Mouse (Mus musculus) myocyte (in vitro differentiated cells): ENCODE data around the gene Htra3.

ENCODE experiments used
- CEBPB ChIP-seq: IDR thresholded peaks from 2 replicates; pipeline ENCODE4 v1.6.1; 2011; ENCODE audit warnings: mild to moderate bottlenecking, moderate library complexity; ENCODE audit not compliant: poor library complexity, insufficient read depth, severe bottlenecking
- E2F4 ChIP-seq: IDR thresholded peaks from one replicate; pipeline ENCODE4 v1.6.1; 2011; ENCODE audit warnings: mild to moderate bottlenecking, control low read depth, moderate library complexity; ENCODE audit not compliant: insufficient read depth
- MAX ChIP-seq: IDR thresholded peaks from one replicate; pipeline ENCODE4 v1.6.1; 2011; ENCODE audit warnings: low read depth, mild to moderate bottlenecking, control low read depth
- MYOD1 ChIP-seq, 3 experiments: IDR thresholded peaks; one replicate each; pipeline ENCODE4 v1.6.1; 2011; ENCODE audit warnings: control low read depth in 2 of 3, low read depth in 2 of 3, mild to moderate bottlenecking in 2 of 3, moderate library complexity in 1 of 3; ENCODE audit not compliant: insufficient read length in 2 of 3, control insufficient read depth in 1 of 3
- MYOG ChIP-seq, 3 experiments: IDR thresholded peaks; one replicate each; pipeline ENCODE4 v1.6.1; 2011; ENCODE audit warnings: control low read depth in 2 of 3, low read depth in 2 of 3, mild to moderate bottlenecking in 2 of 3; ENCODE audit not compliant: insufficient read length in 2 of 3, control insufficient read depth in 1 of 3, insufficient read depth in 1 of 3
- POLR2A ChIP-seq: IDR thresholded peaks from one replicate; pipeline ENCODE4 v1.6.1; 2011; ENCODE audit warnings: low read depth, mild to moderate bottlenecking, control low read depth, moderate library complexity; ENCODE audit not compliant: insufficient read length
- POLR2AphosphoS2 ChIP-seq: IDR thresholded peaks from one replicate; pipeline ENCODE4 v1.6.1; 2011; ENCODE audit warnings: low read depth, control low read depth; ENCODE audit not compliant: insufficient read length
- SRF ChIP-seq: IDR thresholded peaks from one replicate; pipeline ENCODE4 v1.6.1; 2011; ENCODE audit warnings: low read depth; ENCODE audit not compliant: control insufficient read depth, insufficient read length
- TCF12 ChIP-seq: IDR thresholded peaks from one replicate; pipeline ENCODE4 v1.6.1; 2011; ENCODE audit warnings: mild to moderate bottlenecking, control low read depth; ENCODE audit not compliant: poor library complexity, insufficient read depth, severe bottlenecking
- USF1 ChIP-seq: IDR thresholded peaks from one replicate; pipeline ENCODE4 v1.6.1; 2011; ENCODE audit warnings: low read depth, mild to moderate bottlenecking, control low read depth, moderate library complexity

DNA sequence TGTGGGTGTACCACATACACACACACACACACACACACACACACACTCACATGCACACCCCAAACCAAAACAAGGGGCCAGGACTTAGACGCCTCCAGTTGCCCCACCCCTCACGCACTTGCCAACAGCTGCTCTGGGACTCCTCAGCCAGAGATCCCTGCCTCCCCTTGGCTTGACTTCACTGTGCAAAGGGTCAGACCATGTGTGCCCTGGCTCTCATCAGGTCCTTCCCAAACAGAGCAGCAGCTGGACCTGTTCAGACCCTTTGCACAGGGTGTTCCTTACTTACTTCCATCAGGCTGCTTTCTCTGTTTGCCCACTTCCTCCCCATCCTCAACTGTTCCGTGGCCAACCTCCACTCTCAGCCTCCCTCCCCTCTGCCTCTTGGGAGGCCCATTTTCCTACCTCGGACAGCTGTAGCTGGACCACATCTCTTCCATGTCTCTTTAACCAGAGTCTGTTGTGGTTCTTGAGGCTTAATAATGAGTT lies 54.8 kb downstream of the Htra3 start:
- no peak for TF ChIP-seq POLR2A
- peak; percentile 83 to 97 (median 86) for TF ChIP-seq MYOG (IDR thresholded peaks at IDR 0.05; ENCODE audit: control insufficient read depth in 1 of 3, insufficient read depth in 1 of 3, insufficient read length in 2 of 3, low read depth in 2 of 3)
- no peak for TF ChIP-seq E2F4
- no peak for TF ChIP-seq USF1
- TF ChIP-seq CEBPB, result no peak
- no peak for TF ChIP-seq POLR2AphosphoS2
- TF ChIP-seq MAX, result no peak
- TF ChIP-seq TCF12, result peak; percentile 73
- TF ChIP-seq MYOD1 (IDR thresholded peaks at IDR 0.05; ENCODE audit: control insufficient read depth in 1 of 3, insufficient read length in 2 of 3, low read depth in 2 of 3), result peak; percentile 60 to 91 (median 90)
- no peak for TF ChIP-seq SRF
